Mouse (Mus musculus) c-Kit-negative CD71-positive TER-119-positive erythroid progenitor cells, embryonic 14.5 days (primary cell): ENCODE measurements around the gene Rad51b.

Source experiments
- DNase-seq: peaks from one replicate; pipeline ENCODE4 v3.0.0-alpha.2; 2013; ENCODE audit warnings: low read depth, low spot score

Rad51b gene

DNA sequence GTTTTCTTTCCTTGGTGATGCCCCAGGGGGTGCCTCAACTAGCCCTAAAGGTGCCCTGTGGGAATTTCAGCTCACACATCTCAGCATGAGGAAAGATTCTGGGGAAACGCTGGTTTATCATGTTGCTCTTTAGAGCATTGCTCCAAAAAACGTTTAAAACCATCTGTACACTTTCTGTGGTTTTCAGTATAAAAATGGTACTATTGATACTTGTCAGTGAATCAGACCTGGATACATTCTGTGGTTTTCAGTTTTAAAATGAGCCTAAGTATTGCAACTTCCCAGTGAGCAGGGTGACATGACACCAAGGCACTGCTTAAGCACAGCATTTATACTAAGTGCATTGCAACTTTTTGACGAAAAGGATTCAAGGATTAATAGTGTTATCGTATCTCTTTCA is 139.8 kb downstream of the Rad51b start:
- no peak for DNase-seq

DNA sequence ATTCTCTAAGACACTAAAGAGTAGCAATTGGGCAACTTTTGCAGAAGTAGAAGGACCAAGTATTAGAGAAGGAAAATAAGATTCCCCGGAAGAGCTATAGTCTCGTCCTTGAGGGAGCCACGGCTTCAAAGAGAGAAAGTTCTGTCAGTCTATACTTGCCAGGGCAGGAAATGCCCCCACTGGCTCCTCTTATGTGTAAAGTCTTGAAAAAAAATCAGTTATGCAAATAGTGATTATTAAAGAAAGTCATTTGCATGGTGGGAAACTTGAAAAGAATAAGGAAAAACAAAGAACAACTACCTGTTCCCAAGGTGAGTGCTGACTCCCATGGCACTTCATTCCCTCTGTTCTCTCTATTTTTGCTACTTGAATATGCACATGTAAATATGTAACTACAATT is 140.5 kb downstream of the Rad51b start:
- DNase-seq, result no peak

DNA sequence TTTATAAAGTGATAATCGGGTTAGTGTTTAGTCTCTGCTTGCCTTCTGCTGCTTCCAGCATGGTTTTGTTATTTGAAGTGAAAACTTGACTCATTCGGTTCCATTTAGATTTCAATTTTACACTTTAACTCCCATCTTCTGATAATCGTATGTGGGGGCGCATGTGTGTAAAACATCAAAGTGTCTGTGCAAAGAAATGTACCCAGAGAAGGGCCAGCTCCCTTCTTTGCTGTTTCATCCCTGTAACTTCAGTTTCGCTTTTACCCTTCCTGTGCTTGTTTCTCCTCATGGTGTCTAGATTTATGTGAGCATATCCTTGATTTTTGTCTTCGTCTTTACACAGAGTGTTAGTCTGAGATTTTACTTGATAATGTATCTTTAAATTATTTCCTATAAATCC is 142.9 kb downstream of the Rad51b start:
- no peak for DNase-seq

DNA sequence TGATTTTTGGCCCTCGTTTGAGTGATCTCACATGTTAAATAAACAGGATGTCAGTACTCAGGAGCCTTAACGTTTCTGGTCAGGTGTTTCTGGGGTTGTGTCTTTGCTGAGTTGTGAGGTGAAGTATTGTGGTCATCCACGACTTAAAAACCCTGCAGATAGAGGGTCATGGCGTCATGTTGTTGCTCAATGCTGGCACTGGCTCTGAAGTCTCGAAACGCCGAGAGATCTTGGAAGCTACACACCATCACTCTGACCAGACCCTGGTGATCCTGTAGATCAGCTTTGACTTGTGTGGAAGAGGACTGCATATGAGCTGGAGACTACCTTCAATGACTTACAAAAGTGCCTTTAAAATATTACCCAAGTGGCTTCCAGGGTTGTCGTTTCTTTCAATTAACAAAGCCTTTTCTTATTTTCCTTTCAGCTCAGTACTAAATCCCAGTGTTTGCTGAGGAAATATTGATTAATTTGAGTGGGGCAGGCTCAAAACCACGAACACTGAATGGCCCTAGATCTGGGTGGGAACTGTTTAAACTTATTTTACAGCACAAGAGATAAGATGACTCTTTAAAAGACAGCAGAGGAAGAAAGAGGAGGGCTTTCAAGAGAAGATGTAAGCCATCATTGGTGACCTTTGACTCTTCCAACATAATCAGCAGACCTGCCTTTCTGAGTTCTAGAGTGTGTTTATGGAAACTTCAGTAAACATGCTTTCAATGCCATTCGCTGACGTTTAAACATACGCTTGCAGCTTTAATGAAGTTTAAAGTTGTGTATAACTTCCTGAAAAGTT is 144.3 kb downstream of the Rad51b start:
- no peak for DNase-seq

DNA sequence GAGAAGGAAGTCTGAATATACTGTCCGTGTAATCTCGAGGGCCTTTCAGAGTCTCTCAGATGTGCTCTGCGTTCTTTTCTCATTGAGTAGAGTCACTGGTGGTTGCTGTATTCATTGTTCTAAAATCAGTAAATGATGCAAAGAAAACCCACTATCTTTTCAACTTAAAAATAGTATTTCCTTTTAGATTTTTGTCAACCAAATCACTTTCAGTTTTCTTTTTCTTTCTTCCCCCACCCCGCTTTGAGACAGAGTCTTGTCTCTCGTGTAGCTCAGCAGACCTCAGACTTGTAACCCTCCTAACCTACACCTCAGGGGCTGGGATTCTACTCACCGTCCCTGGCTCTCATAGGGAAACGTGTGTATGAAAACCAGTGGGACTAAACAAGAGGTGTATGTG is 145.0 kb downstream of the Rad51b start:
- DNase-seq, result no peak

DNA sequence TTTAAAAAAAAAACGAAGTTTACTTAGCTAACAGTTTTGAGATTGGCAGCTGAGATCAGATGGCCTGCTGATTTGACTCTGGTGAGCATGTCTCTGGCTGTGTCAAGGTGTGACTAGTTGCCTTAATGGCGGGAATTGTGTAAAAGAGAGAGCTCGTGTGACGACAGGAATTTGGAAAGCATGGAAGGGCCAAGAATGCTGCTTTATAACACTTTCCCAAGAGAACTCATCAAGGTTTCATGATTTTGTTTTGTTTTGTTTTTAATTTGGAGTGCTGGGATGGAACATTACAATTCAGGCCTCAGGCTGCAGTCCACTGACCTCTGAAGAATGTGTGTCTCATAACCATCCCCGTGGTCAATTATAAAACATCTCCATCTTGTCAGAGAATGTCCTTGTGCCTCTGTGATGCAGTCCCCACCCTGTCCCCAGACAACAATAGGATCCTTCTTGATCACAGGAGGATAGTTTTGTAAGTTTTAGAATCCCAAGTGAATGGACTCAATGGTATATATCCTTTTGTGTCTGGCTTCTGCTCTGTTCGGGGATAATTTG is 145.8 kb downstream of the Rad51b start:
- DNase-seq, result no peak

DNA sequence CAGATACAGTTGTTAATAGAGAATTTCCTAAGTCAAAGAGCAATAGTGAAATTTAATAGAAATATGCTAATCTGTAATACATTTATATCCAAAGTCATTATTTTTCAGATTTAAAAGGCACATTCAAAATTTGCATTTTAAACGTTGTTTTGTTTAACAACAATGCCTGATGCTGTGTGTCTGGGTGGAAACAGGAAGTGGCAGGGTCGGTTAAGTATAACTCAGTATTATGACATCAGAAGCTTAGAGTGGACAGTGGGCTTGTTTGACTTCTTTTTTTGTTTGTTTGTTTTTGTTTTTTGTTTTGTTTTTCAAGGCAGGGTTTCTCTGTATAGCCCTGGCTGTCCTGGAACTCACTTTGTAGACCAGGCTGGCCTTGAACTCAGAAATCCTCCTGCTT is 147.6 kb downstream of the Rad51b start:
- no peak for DNase-seq

DNA sequence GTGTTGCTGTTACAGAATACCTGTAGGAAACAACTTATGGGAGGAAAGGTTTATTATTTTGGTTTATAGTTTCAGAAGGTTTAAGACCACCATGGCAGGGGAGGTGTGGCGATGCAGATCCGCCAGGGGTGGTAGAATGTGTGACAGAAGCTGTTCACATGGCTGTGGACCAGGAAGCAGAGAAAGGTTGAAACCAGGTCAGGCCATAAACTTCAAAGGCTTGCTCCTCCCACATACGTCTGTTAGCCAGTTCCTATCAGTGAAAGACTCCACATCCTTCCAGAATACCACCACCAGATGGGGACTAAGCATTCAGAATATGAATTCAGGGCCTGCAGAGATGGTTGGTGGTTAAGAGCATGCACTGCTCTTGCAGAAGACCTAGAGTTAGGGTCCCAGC is 150.0 kb downstream of the Rad51b start:
- DNase-seq, result no peak

DNA sequence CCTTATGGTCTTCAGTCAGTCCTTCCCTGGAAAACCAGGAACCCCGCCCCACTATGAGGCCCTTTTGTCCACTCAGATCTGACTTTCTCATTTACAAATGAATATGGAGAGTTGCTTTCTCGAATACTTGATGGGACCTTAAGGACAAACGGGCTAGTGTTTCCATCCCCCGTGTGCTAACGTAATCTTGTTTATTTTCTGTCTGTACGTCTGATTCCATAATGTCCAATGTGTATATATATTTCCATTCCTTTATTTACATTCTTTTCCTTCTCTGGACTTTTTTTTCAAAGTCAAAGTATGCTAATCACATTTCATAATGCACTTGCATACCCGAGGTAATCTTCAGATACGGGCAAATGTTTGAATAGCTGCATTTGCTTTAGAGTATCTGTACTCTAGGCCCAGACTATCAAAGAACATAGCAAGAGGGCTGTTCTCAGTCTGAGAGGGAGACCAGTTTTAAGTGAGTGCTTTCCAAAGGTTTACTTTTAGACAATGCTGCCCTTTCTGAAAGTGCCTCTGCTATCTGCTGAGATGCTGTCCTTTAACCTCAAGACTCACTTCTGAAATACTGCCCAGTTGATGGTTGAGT is 152.8 kb downstream of the Rad51b start:
- no peak for DNase-seq

DNA sequence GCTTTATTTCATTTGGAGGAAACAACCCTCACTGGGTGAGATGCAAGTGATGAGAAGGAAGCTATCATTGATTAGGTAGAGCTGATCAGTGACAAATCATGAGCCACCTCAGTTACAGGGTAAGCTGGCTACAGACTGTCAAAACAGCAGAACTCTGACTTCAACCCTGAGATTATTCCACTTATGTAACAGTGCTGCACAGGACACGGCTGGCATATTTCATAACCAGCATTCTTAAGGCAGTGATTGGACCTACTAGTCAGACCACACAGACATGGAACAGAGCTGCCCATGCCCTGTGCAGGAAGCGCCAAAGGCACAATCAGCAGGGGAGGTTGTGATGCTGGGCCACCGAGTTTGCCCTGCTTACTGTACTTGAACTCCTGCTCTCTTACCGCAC is 155.8 kb downstream of the Rad51b start:
- no peak for DNase-seq

DNA sequence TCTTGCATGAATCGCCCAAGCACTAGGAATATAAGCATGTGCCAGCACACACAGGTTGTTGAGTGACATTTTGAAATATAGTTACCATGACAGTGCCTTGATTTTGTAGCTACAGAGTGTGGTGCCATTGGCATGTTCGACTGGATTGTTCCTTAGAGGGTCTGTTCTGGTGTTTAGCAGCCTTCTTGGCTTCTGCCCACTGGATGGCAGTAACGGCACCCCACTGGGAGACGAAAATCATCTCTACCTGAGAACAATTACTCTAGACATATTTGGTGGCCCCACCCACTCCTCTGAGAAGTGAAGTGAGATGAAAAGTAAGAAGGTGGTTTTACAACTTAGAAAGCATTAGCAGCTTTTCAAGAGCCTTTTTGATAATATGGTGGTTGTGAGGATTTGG is 156.9 kb downstream of the Rad51b start:
- DNase-seq, result no peak

DNA sequence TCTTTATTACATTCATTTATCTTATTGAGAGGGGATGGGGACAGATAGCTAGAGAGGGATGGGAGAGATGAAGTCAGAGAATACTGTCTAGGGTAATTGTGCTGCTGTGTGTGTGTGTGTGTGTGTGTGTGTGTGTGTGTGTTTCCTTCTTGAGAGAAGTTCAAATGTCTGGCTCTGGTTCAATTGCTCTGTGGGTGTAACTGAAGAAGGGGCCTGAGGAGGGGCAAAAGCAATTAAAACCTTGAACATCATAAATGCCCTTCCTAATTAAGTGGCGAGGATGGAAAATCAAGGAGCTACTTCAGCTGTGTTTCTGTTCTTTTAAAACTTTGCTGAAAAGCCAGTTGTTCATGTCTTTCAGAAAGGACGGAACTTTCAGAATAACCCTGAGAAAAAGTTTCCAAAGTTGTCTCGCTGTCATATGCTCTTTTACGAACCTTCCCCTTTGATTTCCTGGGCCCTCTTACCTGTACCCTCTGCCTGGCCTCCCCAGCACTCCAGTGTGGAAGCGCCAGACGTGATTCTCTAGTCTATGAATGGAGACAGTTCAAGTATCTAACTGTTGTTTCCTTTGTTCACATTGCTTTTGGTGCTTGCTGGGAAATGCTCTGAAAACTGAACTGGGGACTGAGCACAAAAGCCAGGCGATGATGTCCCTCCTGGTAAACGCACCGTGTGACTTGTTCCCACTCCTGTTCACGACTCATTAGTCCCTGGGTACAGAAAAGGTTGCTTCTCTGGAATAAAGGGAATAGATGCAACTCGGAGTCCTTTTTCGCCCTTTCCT is 158.2 kb downstream of the Rad51b start:
- no peak for DNase-seq

DNA sequence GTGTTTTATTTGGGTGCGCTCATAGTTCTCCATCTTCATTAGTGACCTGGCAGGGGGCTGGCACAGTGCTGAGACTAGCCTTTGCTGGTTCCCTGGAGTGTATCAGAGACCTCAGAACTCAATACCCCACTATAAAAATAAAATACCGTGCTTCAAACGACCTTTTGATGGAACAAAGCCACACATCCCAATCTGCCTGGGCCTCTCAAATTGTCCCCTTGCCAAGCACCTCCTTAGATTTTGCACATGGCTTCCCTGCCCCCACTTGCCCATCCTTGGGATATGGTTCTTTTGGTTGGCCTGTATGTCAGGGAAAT is 158.7 kb downstream of the Rad51b start:
- no peak for DNase-seq

DNA sequence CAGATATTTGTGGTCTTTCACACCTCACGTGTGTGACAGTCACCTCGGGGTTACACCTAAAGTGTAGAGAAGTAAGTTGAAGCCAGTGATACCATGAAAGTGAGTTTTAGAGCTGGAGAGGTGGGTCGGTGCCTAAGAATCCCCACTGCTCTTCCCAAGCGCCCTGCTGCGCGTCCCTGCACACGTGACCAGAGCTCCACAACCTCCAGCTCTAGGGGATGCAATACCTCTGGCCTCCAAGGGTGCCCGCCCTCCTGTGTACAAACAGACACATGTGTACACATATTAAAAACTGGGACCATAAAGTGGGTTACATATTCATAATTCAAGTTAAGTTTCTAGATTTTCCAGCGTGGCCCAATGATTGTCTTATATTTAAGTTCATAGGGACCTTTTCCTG is 159.2 kb downstream of the Rad51b start:
- no peak for DNase-seq

DNA sequence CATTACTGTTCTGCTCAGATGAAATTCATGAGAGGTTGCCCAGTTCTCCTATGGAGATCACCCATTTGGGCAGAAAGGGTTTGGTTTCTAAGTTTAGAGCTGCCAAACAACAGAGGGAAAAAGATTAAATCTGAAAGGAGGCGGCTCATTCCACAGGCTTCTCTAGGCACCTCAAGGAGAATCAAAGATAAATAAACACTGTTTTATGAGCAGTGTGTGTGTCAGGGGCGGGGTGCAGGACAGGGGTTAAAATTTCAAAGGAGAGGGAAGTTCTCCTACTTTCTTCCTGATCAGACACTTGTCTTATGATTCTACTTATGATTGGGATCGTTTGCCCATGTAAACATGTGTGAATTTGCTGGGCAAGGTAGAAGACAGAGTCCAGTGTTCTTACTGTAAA is 166.3 kb downstream of the Rad51b start:
- no peak for DNase-seq

DNA sequence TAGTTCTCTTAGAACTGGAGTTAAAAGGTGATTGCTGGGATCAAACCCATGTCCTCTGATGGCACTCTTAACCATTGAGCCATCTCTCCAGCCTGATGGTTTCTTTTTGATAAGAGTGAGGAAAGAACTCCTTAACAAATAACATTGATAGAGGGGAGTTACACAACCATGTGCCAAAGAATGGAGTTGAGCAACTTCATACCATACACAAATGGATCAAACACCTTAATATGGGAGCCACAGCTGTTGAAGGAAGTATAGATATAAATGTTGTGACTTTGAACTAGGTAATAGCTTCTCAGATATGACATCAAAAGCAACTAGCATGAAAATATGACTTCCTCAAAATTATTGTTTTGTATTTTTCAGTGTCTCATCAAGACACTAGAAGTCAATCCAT is 173.0 kb downstream of the Rad51b start:
- DNase-seq, result no peak

DNA sequence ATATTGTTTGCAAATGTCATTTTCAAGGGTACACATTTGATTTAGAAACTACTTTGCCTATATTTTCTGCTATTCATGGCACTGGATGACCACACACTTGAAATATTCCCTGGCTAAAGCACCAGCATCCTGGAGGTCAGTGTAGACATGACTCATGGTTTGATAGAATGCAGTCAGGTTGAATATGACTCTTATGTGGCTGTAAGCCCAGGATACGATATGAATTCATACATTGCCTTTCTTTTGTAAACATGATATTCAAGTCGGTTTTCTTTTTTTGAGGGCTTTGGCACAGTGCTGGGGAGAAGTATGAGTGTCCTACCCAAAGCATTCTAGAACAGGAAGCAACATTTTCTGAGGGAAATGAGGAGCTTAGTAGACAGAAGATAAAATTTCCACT is 174.8 kb downstream of the Rad51b start:
- no peak for DNase-seq

DNA sequence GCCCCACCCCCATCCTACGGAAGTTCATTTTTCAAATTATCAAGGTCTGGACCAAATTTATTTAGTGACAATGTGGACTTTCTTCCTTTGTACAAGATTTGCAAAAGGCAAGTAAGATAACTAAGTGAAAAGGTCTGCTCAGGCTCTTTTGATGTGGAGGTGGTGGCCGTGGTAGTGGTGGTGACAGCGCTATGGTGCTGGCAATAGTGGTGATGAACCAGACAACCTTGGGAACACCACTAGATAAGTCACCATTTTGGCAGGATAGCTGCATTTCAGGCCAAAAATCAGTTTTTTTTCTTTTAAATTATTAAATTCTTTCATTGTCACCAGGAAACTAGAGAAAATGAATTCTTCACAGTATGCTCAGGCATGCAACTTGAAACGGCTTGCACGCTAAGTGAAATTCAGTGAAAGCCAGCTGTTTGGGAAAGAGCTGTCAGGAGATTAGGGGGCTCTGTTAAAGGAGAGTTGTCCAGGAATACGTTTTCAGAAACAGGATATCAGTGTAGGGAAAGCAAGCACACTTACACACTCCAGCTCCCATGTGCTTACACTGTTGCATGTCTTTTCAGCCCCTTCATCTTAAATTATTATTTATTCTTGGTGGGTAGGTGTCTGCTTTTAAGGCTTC is 179.4 kb downstream of the Rad51b start:
- no peak for DNase-seq

DNA sequence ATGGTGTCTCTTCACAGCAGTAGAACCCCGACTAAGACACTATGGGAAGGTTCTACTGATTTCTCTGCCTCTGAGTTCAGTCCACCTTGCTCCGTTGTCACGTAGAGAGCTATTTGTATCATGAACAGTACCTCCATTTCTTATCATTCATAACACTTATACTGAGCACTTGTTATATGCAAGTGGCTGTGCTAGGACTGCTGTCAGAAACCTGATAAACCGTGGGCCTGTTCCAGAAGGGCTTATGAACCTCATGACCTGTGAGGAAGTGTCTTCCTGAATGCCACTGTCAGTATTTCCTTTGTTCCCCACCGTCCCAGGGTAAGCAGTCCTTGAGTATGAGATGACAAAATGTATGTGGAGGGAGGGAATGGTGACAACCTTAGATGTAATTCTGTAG is 181.7 kb downstream of the Rad51b start:
- no peak for DNase-seq

DNA sequence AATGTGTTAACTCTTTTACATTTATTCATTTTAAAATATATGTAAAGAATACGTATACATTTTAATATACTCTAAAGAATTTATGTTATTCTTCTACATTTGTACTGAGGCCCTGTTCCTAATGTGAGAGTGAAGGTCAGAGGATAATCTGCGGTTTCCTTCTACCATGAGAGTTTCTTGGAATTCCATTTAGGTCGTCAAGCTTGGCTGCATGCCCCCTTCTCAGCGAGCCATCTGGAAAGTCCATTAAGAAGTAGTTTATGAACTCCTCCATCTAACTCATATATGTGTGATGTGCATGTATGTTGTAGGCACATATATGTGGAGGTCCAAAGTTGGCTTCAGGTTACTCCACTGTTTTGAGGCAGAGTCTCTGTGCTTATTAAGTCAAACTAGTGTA is 188.4 kb downstream of the Rad51b start:
- DNase-seq, result no peak

DNA sequence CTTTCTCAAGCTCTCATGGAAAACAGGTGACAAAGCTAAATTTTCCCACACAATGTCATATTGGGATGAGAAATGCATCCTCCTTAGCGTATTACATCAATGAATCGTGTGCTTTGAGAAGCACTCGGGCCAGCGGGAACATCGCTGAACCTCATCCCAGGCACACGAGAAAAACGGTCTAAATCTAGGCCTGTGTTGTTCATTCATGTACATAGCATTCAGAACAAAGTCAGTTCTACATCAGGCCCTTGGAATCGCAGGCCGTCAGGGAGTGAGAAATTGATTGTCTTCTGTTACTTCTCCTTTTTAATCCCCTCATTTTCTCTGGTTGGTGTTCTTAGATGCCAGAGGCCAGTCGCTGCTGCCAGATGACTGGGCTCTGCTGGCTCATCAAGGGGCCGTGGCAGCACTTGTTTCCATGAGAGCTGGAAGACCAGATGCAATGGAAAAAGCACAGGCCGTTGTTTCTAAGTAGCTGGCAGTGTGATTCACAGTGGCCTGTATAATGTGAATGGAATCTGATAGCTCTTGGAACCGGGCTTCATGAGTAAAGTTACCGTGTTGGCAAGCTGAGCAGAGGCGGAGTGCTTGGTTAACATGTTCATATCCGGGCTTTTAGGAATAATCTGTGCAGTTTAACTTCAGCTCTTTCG is 191.6 kb downstream of the Rad51b start:
- DNase-seq, result no peak

DNA sequence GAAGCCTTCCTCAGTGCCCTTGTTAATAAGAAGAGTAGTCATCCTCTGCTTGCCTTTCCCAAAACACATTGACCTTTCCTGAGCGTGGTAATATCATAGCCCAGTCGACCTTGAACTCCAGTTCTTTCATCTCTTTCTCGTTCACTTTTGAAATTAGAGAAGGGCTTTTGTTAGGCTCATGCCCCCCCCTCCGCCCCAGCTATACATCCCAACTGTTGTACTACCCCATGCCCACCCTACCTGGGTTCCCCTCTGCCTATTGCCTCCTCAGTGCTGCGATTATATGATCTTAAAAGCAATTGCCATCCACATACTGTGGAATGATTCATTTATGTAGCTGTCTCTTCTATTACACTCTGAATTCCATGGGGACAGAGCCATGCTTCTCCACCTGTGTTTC is 193.5 kb downstream of the Rad51b start:
- no peak for DNase-seq
